Mouse (Mus musculus) right cerebral cortex, postnatal 4 days (tissue): ENCODE data around the gene Pld3.
"Not testable (repeated sequence)": the region's sequence is repeated elsewhere in the genome, so short reads cannot be mapped to it uniquely, and the experiment has no call there.

Experiments
- DNase-seq: peaks from one replicate; pipeline ENCODE4 v3.0.0-alpha.2; 2022

The Pld3 gene

GRCm38 (mm10) chr7:27520104-27520503 is 32.9 kb downstream of the Pld3 start:
- no peak for DNase-seq

DNA sequence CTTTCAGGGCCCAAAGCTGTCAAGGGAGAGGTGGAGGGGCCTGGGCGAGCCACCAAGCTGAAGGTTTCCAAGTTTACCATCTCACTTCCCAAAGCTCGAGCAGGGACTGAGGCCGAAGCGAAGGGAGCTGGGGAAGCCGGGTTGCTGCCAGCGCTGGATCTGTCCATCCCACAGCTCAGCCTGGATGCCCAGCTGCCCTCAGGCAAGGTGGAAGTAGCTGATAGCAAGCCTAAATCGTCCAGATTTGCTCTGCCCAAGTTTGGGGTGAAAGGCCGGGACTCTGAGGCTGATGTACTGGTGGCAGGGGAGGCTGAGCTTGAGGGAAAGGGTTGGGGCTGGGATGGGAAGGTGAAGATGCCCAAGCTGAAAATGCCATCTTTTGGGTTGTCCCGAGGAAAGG is 34.7 kb downstream of the Pld3 start:
- no peak for DNase-seq

GRCm38 (mm10) chr7:27514961-27515360 is 38.1 kb downstream of the Pld3 start:
- DNase-seq = no peak

- DNase-seq = no peak
Observed at GRCm38 (mm10) chr7:27510809-27511208, 42.2 kb downstream of the Pld3 start.

DNA sequence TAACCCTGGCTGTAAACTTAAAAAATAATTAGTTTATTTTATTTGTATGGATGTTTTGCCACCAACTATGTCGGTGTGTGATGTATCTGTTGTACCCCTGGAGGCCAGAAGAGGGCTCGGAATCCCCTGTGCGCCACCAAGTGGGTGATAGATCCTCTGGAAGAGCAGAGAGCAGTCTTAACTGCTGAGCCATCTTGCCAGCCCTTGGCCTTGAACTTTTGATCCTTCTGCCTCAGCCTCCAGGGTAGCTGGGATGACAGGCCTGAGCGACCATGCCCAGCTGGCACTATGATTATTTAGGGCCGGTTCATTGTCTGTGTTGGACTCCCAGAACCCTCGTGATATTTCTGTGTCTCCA is 44.4 kb downstream of the Pld3 start:
- DNase-seq = peak; percentile 61

DNA sequence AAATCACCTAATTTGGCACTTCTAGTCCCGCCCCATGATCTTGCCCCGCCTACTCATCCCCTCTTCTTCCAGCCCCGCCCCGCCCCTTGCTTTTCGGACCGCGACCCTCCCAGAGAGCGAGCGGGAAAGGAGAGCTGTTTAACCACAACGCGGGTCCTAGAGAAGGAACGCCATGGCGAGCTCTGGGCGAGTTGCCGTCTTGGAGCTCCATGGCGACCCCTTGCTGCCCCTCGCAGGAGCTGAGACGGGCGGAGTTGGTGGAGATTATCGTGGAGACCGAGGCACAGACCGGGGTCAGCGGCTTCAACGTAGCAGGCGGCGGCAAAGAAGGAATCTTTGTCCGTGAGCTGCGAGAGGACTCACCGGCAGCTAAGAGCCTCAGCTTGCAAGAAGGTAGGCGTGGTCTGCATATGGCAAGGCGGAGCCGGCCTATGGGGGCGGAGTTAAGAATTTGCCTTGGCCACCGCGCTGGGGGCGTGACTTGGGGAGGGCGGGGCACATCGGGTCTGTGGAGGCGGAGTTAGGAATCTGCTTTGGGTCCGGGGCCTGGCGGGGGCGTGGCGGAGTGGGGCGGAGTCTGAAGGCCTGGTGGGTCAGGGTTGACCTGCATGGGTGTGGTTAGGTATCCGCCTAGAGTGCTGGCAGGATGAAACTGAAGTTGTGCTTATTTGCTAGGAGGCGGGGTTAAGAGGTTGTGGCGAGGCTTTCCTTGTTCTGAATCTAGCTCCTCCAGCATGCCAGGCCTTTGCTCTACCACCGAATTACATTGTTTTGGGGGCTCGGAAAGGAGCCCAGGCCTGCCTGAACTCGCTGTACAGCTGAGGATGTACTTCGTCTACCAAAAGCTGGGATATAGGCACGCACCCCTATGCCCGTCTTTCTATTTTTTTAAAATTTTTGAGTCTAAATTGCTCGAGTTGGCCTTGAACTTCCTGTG is 45.0 kb downstream of the Pld3 start:
- peak; percentile 89 for DNase-seq

- DNase-seq = no peak
Observed at GRCm38 (mm10) chr7:27506765-27507370, 46.1 kb downstream of the Pld3 start.

DNA sequence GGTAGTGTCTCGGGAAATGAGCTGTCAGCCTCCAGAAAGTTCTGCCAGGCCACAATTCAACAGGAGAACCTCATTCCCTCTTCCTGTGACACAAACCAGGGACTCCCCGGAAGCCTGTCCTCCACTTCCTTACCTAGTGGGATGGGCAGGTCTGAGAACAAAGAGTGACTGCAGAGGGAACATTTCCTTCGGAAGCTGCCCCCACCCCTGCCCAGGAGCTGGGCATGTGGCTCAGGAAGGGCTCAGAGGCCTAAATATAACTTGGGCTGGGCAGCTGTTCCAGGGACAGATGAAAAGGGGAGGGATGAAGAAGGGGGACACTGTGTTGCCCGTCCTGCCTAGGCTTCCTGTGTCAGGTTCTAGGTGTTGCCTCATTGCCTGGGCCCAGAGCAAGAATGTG is 51.4 kb downstream of the Pld3 start:
- no peak for DNase-seq

DNA sequence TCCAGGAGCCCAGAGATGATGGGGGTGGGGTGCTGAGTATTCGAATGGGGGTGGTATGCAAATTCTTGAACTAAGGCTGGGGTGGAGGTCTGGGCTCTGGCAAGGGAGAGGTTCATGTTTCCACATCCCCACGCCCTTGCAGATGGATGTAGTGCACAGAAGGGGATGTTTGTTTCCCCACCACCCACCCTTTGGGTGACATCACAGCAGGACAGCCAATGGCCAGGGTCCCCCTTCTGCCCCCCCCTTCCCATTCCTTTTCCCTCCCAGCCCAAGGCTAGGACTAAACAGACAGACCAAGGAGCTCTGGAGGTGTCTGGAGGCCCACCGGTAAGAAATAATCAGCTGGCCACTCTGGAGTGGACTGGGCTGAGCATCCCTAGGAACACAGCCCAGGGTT is 54.0 kb downstream of the Pld3 start, which contains the start of gene Prx:
Gene Prx (plus strand): TSS at position 289 of the 400 bp plus-strand sequence.
- no peak for DNase-seq

DNA sequence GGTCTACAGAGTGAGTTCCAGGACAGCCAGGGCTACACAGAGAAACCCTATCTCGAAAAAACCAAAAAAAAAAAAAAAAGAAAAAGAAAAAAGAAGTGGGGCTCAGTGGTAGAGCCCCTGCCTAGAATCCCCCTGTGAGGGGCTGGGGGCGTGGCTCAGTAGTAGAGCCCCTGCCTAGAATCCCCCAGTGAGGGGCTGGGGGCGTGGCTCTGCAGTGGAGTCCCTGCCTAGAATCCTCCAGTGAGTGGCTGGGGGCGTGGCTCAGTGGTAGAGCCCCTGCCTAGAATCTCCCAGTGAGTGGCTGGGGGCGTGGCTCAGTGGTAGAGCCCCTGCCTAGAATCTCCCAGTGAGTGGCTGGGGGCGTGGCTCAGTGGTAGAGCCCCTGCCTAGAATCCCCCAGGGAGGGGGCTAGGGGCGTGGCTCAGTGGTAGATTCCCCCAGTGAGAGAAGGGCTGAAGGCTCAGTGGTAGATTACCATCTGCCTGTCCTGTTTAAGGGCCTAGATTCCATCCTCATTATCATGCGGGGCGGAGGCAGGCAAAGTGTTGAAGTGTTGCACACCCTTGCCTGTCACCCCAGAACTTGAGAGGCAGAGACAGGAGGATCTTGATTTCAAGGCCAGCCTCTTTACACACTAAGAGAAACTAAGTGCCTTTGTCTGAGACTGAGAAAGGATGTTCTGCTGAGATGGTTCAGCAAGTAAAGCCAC is 58.2 kb downstream of the Pld3 start:
- DNase-seq = not testable (repeated sequence)

GRCm38 (mm10) chr7:27493450-27493849 is 59.6 kb downstream of the Pld3 start:
- DNase-seq = no peak

DNA sequence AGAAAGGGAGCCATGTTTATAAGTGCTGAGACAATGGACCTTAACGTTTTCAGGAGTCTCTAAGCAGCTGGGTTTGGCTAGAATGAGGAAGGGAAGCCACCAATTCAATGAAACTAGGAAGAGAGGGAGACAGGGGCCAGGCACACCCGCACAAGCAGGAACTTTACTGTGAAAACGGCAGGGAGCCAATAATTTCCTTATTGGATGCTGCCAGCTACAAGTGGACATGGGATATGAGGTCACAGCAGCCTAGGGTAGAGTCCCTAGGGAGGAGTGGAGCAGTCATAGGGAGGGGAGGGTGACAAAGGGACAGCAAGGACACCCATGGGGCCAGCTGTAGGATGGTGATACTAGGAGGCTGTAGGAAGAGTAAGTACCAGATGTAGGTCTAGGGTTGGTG is 60.0 kb downstream of the Pld3 start:
- DNase-seq = no peak

- DNase-seq = no peak
Observed at GRCm38 (mm10) chr7:27491856-27492255, 61.2 kb downstream of the Pld3 start.

DNA sequence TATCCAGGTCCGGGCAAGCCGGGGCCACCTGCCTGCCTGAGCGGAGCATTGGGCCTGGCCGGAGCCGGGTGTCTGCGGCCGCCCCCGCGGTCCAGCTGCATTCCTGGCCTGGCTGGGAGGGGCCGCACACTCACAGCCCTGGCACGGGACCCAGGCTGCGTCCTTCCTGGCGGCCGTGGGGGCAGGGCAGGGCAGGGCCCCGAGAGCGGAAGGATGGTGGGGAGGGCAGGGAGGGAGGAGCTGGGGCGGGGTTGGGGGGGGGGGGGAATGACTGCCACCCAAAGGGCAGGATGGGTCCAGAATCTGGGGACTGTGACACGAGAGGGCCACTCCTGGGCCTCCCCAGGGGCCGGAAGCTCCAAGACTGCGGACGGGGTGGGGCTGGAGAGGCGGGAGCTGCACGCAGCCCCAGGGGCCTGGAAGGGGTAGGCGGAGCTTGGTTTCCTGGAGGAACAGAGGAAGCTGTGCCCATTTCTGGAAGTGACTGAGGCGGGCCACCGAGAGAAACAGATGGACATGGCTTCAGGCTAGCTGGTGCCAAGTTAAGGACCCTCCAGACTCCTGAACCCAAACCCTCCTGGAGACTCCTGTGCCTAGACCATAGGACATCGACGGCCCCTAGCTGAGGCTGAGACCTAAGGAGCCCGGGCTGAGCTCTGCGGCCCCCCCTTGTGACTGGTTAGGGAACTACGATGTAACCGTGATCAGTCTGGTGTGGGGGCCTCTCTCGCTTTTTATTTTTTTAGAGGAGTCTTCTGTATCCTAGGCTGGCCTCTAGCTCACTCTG is 62.3 kb downstream of the Pld3 start:
- DNase-seq = peak; percentile 73

DNA sequence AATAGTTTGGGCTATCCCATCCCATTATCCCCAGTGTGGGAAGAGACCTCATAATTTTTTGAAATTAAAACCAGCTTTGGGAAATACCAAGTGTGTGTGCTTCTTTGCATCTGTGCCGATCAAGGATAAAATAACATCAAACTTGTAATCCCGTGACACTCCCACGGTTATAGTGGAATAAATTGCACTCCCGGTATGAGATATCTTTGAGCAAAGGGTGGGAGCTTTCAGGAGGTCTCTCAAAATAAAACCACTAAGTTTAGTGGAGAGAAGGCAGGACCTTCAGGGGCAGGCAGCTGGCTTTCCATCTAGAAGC is 62.8 kb downstream of the Pld3 start:
- no peak for DNase-seq

DNA sequence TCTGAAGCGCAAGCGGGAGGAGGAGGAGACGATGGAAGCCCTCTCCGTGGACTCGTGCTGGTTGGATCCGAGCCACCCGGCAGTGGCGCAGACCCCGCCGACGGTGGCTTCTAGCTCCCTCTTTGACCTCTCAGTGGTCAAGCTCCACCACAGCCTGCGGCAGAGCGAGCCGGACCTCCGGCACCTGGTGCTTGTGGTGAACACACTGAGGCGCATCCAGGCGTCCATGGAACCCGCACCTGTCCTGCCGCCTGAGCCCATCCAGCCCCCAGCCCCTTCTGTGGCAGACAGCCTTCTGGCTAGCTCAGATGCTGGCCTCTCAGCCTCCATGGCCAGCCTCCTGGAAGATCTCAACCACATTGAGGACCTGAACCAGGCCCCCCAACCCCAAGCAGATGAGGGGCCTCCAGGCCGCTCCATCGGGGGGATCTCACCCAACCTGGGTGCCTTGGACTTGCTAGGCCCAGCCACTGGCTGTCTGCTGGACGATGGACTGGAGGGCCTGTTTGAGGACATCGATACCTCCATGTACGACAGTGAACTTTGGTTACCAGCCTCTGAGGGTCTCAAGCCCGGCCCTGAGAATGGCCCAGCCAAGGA is 63.6 kb downstream of the Pld3 start:
- DNase-seq = no peak

GRCm38 (mm10) chr7:27487740-27488268 is 65.2 kb downstream of the Pld3 start:
- DNase-seq = peak; percentile 45

DNA sequence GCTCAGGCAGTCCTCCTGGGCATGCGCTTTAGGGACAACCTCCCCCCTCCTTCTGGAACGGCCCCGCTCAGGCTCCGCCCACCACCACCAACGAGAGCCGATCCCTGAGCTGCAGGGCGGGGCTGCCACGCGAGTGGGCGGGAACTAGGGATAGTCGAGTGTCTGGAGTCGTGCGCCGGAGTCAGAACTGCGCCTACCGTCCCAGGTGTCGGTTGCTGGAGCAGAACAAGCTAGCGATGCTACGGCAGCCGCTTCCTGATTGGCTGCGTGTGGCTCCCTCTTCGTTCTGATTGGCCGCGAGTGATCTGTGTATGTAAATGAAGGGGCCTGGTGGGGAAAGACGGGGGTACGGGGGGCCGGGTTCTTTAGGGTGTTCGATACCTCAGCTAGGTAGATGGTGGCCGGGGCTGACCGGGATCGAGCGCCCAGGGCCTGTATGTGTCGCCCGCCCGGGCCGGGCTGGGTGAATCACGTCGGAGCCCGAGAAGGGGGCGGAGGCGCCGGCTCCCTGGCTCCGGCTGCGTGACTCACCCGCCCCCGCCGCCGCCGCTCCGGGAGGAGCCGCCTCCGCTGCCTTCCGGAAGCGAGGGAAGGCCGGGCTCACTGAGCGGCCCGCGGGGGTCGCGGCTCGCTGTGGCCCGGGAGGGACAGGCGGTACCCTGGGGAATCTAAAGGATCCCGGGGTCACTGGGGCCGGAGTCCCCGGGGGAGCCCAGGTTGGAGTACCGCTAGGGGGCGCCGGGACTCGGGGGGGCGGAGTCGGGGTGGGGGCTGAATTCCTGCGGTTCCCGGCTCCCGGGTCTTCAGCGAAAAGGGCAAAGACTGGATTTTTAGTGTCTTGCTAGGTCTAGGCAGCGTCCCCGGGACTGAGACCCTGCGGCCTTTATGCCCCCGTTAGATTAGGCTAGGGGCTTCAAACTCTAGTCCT is 66.0 kb downstream of the Pld3 start, which contains the start of gene Sertad1:
Gene Sertad1 (plus strand): TSS at position 141 of the 928 bp plus-strand sequence.
- DNase-seq = peak; percentile 97

GRCm38 (mm10) chr7:27486102-27486769 is 66.8 kb downstream of the Pld3 start:
- DNase-seq = no peak

DNA sequence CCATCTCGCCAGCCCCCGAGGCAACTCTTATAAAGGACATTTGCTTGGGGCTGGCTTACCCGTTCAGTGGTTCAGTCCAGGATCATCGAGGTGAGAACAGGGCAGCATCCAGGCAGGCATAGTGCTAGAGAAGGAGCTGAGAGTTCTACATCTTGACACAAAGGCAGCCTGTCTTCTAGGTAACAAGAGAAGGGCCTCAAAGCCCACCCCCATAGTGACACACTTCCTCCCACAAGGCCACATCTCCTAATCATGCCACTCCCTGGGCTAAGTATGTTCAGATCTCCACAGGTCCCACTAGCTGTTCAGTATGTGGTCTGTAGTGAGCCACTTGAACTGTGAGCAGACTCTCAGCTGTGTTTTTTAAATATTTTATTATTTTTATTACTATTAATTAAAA is 69.2 kb downstream of the Pld3 start:
- no peak for DNase-seq
